9 mouse cellular contexts compared by ENCODE assay signal in the genomic region with DNA sequence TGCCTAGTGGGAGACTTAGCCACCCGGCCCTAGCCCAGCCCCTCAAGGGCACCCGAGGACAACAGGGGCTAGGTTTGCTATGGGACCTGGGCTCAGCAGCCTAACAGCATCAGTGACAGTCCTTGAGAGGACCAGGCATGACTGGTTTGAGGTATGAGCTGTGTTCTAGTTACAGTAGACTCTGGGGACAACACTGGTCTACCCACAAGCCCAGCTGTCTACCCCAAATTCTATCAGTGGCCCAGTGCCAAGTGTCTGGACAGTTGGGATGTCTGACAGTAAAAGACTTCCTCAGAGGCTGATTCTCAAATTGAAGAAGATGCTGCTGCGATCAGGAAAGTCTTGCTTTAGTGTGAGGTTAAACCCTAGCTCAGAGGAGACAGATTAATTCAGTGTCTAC. TPM values are rescaled to one million over a fixed set of nuclear protein-coding genes. Genes with fewer than 3 reads are reported as not detected.
DNase-seq lines count a peak whose midpoint lies in the region; ATAC-seq and TF ChIP-seq lines count a peak whose summit lies in the region.
"Had no signal": no experiment of that assay in that cellular context is flagged by ENCODE, and none has a peak within 500 bp of the region (broad histone marks: within the 10 kb centered on the region; RNA-seq: fewer than 3 reads in every experiment).

No protein-coding gene starts in this region.

- no peak for TF ChIP-seq CTCF in lung, postnatal 0 days (IDR thresholded peaks at IDR 0.05)
- TF ChIP-seq CTCF in hindbrain, postnatal 0 days (IDR thresholded peaks at IDR 0.05; ENCODE audit: low read depth): no peak

- no peak for TF ChIP-seq EP300 in lung, postnatal 0 days (IDR thresholded peaks at IDR 0.05)

- H3K4me1 ChIP-seq in hindbrain, embryonic 14.5 days (replicated peaks; ENCODE audit: control insufficient read depth, insufficient read depth, low read length): no peaks in the 10 kb centered on the region
- H3K4me1 ChIP-seq in hindbrain, embryonic 10.5 days (replicated peaks): peaks cover 22% of the 10 kb centered on the region
- peaks cover 18% of the 10 kb centered on the region for H3K4me1 ChIP-seq in lung, postnatal 0 days (ENCODE audit: insufficient read depth, low read depth, low read length)
- peaks cover 26% of the 10 kb centered on the region for H3K4me1 ChIP-seq in hindbrain, postnatal 0 days (ENCODE audit: insufficient read depth, low read length)
- H3K4me1 ChIP-seq in stomach, embryonic 15.5 days: peaks cover 11% of the 10 kb centered on the region; the same call in 1 of the 2 replicates
- H3K4me1 ChIP-seq: forebrain, embryonic 13.5 days had no signal

- no peak overlapping the region for H3K4me2 ChIP-seq in hindbrain, embryonic 14.5 days (replicated peaks)
- H3K4me2 ChIP-seq in lung, postnatal 0 days (replicated peaks; ENCODE audit: low read depth, low read length): no peak overlapping the region
- H3K4me2 ChIP-seq in hindbrain, postnatal 0 days (ENCODE audit: low read depth, low read length): no peak overlapping the region
- H3K4me2 ChIP-seq in stomach, embryonic 15.5 days: no peak overlapping the region
- H3K4me2 ChIP-seq: forebrain, embryonic 13.5 days had no signal

- H3K27ac ChIP-seq in hindbrain, embryonic 14.5 days: 0 out of 2 replicates have a peak overlapping the region, but pooled peaks have one; percentile 4
- H3K27ac ChIP-seq in hindbrain, embryonic 10.5 days: no peak overlapping the region
- H3K27ac ChIP-seq in lung, postnatal 0 days (ENCODE audit: low read length): peak overlapping the region; percentile 55
- H3K27ac ChIP-seq in hindbrain, postnatal 0 days: peak overlapping the region; percentile 54; the same call in 1 of the 2 replicates
- H3K27ac ChIP-seq in stomach, embryonic 15.5 days: peak overlapping the region; percentile 54; the same call in 1 of the 2 replicates
- H3K27ac ChIP-seq: forebrain, embryonic 13.5 days had no signal

- no peak overlapping the region for H3K9ac ChIP-seq in hindbrain, embryonic 14.5 days
- no peak overlapping the region for H3K9ac ChIP-seq in lung, postnatal 0 days (replicated peaks; ENCODE audit: low read depth)
- H3K9ac ChIP-seq in hindbrain, postnatal 0 days (replicated peaks; ENCODE audit: low read length): no peak overlapping the region
- H3K9ac ChIP-seq in stomach, embryonic 15.5 days: no peak overlapping the region
- H3K9ac ChIP-seq: forebrain, embryonic 13.5 days had no signal

- WGBS in hindbrain, embryonic 14.5 days: 88% methylated on average over 3 of the region's 3 CpGs
- 82% methylated on average over 3 of the region's 3 CpGs for WGBS in hindbrain, embryonic 10.5 days
- WGBS in lung, postnatal 0 days: 78% methylated on average over 3 of the region's 3 CpGs
- 69% methylated on average over 3 of the region's 3 CpGs for WGBS in hindbrain, postnatal 0 days
- 71% methylated on average over 3 of the region's 3 CpGs for WGBS in stomach, embryonic 15.5 days

- ATAC-seq in hindbrain, embryonic 14.5 days (ENCODE audit: low FRiP score): no peak
- no peak for ATAC-seq in lung, postnatal 0 days
- ATAC-seq in hindbrain, postnatal 0 days: peak; percentile 14; the same call in 1 of the 2 replicates
- no peak for ATAC-seq in stomach, embryonic 15.5 days (ENCODE audit: insufficient read depth, low FRiP score, low read depth)
- ATAC-seq: forebrain, embryonic 13.5 days had no signal

- no peaks in the 10 kb centered on the region for H3K9me3 ChIP-seq in hindbrain, embryonic 14.5 days (ENCODE audit: control insufficient read depth, low read length)
- H3K9me3 ChIP-seq in hindbrain, embryonic 10.5 days: no peaks in the 10 kb centered on the region
- no peaks in the 10 kb centered on the region for H3K9me3 ChIP-seq in lung, postnatal 0 days (ENCODE audit: low read length)
- no peaks in the 10 kb centered on the region for H3K9me3 ChIP-seq in hindbrain, postnatal 0 days (ENCODE audit: low read length)
- H3K9me3 ChIP-seq in stomach, embryonic 15.5 days: no peaks in the 10 kb centered on the region
- H3K9me3 ChIP-seq: forebrain, embryonic 13.5 days; megakaryocyte, embryonic 14.5 days had no signal

- DNase-seq in hindbrain, embryonic 14.5 days (ENCODE audit: low spot score): no peak
- no peak for DNase-seq in hindbrain, embryonic 10.5 days (ENCODE audit: low spot score)
- DNase-seq in lung, postnatal 0 days (ENCODE audit: low spot score): no peak
- no peak for DNase-seq in lung, adult 18-20 months
- DNase-seq in hindbrain, postnatal 0 days (ENCODE audit: low spot score): no peak
- no peak for DNase-seq in ovary, postnatal 36 days (ENCODE audit: low spot score)

- H3K4me3 ChIP-seq in hindbrain, embryonic 14.5 days (replicated peaks; ENCODE audit: low read length): no peak overlapping the region
- no peak overlapping the region for H3K4me3 ChIP-seq in hindbrain, embryonic 10.5 days
- no peak overlapping the region for H3K4me3 ChIP-seq in lung, postnatal 0 days (ENCODE audit: low read depth, low read length)
- no peak overlapping the region for H3K4me3 ChIP-seq in hindbrain, postnatal 0 days (ENCODE audit: low read length)
- H3K4me3 ChIP-seq in stomach, embryonic 15.5 days (replicated peaks): no peak overlapping the region
- H3K4me3 ChIP-seq: forebrain, embryonic 13.5 days; megakaryocyte, embryonic 14.5 days had no signal

- no peaks in the 10 kb centered on the region for H3K27me3 ChIP-seq in hindbrain, embryonic 14.5 days (ENCODE audit: control insufficient read depth, insufficient read depth, low read length)
- no peaks in the 10 kb centered on the region for H3K27me3 ChIP-seq in hindbrain, embryonic 10.5 days (ENCODE audit: insufficient read depth, poor library complexity, severe bottlenecking)
- no peaks in the 10 kb centered on the region for H3K27me3 ChIP-seq in lung, postnatal 0 days (replicated peaks; ENCODE audit: insufficient read depth, low read length)
- no peaks in the 10 kb centered on the region for H3K27me3 ChIP-seq in hindbrain, postnatal 0 days (ENCODE audit: insufficient read depth, low read length)
- H3K27me3 ChIP-seq in stomach, embryonic 15.5 days (replicated peaks): no peaks in the 10 kb centered on the region
- H3K27me3 ChIP-seq: forebrain, embryonic 13.5 days; megakaryocyte, embryonic 14.5 days had no signal

- peaks cover 10% of the 10 kb centered on the region; the same call in 1 of the 2 replicates for H3K36me3 ChIP-seq in hindbrain, embryonic 14.5 days (replicated peaks; ENCODE audit: control insufficient read depth, insufficient read depth)
- peaks cover 16% of the 10 kb centered on the region for H3K36me3 ChIP-seq in hindbrain, embryonic 10.5 days
- no peaks in the 10 kb centered on the region for H3K36me3 ChIP-seq in lung, postnatal 0 days (ENCODE audit: insufficient read depth, low read length)
- no peaks in the 10 kb centered on the region for H3K36me3 ChIP-seq in hindbrain, postnatal 0 days (ENCODE audit: insufficient read depth, low read length)
- H3K36me3 ChIP-seq in stomach, embryonic 15.5 days: no peaks in the 10 kb centered on the region

RNA-seq across cellular contexts. Expression of gene Atp6v0d1, which starts 20.6 kb away (rescaled TPM):
- polyA plus RNA-seq in hindbrain, embryonic 14.5 days (2014; fragmentation: Nextera tagmentation; extraction: Ambion mirVana): 231 and 245 TPM in 2 replicates
- polyA plus RNA-seq in hindbrain, embryonic 10.5 days (2016; fragmentation: Nextera tagmentation; extraction: Ambion mirVana): 90.8 and 119 TPM in 2 replicates
- polyA plus RNA-seq in lung, postnatal 0 days (2015; fragmentation: Nextera tagmentation; extraction: Ambion mirVana): 141 and 146 TPM in 2 replicates
- total RNA-seq in hindbrain, postnatal 0 days (2014; rRNA removed): 231 and 249 TPM in 2 replicates
- 271 and 289 TPM in 2 replicates for polyA plus RNA-seq in hindbrain, postnatal 0 days (2015; fragmentation: Nextera tagmentation; extraction: Ambion mirVana)
- polyA plus RNA-seq in stomach, embryonic 15.5 days (2015; fragmentation: Nextera tagmentation; extraction: Ambion mirVana): 73.2 and 75.8 TPM in 2 replicates

RNA-seq across cellular contexts. Expression of gene Hsd11b2, which starts 26.7 kb away (rescaled TPM):
- 6.1 and 7.0 TPM in 2 replicates for polyA plus RNA-seq in hindbrain, embryonic 14.5 days (2014; fragmentation: Nextera tagmentation; extraction: Ambion mirVana)
- polyA plus RNA-seq in hindbrain, embryonic 10.5 days (2016; fragmentation: Nextera tagmentation; extraction: Ambion mirVana): 24.1 and 36.7 TPM in 2 replicates
- 1.8 and 2.9 TPM in 2 replicates for polyA plus RNA-seq in lung, postnatal 0 days (2015; fragmentation: Nextera tagmentation; extraction: Ambion mirVana)
- 6.1 and 9.9 TPM in 2 replicates for total RNA-seq in hindbrain, postnatal 0 days (2014; rRNA removed)
- polyA plus RNA-seq in hindbrain, postnatal 0 days (2015; fragmentation: Nextera tagmentation; extraction: Ambion mirVana): 6.3 and 7.4 TPM in 2 replicates
- polyA plus RNA-seq in stomach, embryonic 15.5 days (2015; fragmentation: Nextera tagmentation; extraction: Ambion mirVana): 2.5 and 2.7 TPM in 2 replicates

RNA-seq across cellular contexts. Expression of gene Zdhhc1, which starts 48.5 kb away (rescaled TPM):
- 32.7 and 33.1 TPM in 2 replicates for polyA plus RNA-seq in hindbrain, embryonic 14.5 days (2014; fragmentation: Nextera tagmentation; extraction: Ambion mirVana)
- polyA plus RNA-seq in hindbrain, embryonic 10.5 days (2016; fragmentation: Nextera tagmentation; extraction: Ambion mirVana): 23.3 and 29.2 TPM in 2 replicates
- 40.6 and 41.7 TPM in 2 replicates for polyA plus RNA-seq in lung, postnatal 0 days (2015; fragmentation: Nextera tagmentation; extraction: Ambion mirVana)
- total RNA-seq in hindbrain, postnatal 0 days (2014; rRNA removed): 49.3 and 54.2 TPM in 2 replicates
- 31.3 and 34.7 TPM in 2 replicates for polyA plus RNA-seq in hindbrain, postnatal 0 days (2015; fragmentation: Nextera tagmentation; extraction: Ambion mirVana)
- polyA plus RNA-seq in stomach, embryonic 15.5 days (2015; fragmentation: Nextera tagmentation; extraction: Ambion mirVana): 32.2 and 34.7 TPM in 2 replicates

RNA-seq across cellular contexts. Expression of gene Ripor1, which starts 59.8 kb away (rescaled TPM):
- 30.6 and 32.6 TPM in 2 replicates for polyA plus RNA-seq in hindbrain, embryonic 14.5 days (2014; fragmentation: Nextera tagmentation; extraction: Ambion mirVana)
- polyA plus RNA-seq in hindbrain, embryonic 10.5 days (2016; fragmentation: Nextera tagmentation; extraction: Ambion mirVana): 17.7 and 23.7 TPM in 2 replicates
- 25.5 and 28.5 TPM in 2 replicates for polyA plus RNA-seq in lung, postnatal 0 days (2015; fragmentation: Nextera tagmentation; extraction: Ambion mirVana)
- 14.4 and 15.1 TPM in 2 replicates for total RNA-seq in hindbrain, postnatal 0 days (2014; rRNA removed)
- polyA plus RNA-seq in hindbrain, postnatal 0 days (2015; fragmentation: Nextera tagmentation; extraction: Ambion mirVana): 23.5 and 28.7 TPM in 2 replicates
- 21.0 and 23.4 TPM in 2 replicates for polyA plus RNA-seq in stomach, embryonic 15.5 days (2015; fragmentation: Nextera tagmentation; extraction: Ambion mirVana)
